Mouse (Mus musculus) cerebellum, adult 2 months (tissue): ENCODE data around the gene Gas6.

ENCODE experiments used
- CTCF ChIP-seq: fragments of 200-500 bp; IDR thresholded peaks from 2 replicates; pipeline ENCODE4 v1.5.1; 2011; ENCODE audit warnings: low read depth, mild to moderate bottlenecking, control low read depth, low read length, moderate library complexity, borderline replicate concordance; ENCODE audit not compliant: insufficient read depth
- POLR2A ChIP-seq: fragments of 200-500 bp; IDR thresholded peaks from 2 replicates; pipeline ENCODE4 v1.6.1; 2011; ENCODE audit warnings: low read length, control low read depth, borderline replicate concordance; ENCODE audit not compliant: insufficient read depth

- no peak for TF ChIP-seq POLR2A
- no peak for TF ChIP-seq CTCF
Measured at GRCm38 (mm10) chr8:13533123-13533522, 38.8 kb upstream of the Gas6 start.
